Mouse (Mus musculus) kidney, adult 2 months (tissue): ENCODE results near the gene Gm17555.

Source experiments
- CTCF ChIP-seq: fragments of 200-500 bp; conservative IDR thresholded peaks from 2 replicates; pipeline ENCODE4 v1.5.1; 2011; ENCODE audit warnings: low read depth, mild to moderate bottlenecking, control low read depth, low read length, moderate library complexity, mixed read lengths; ENCODE audit not compliant: insufficient read depth, insufficient read length
- POLR2A ChIP-seq: fragments of 200-500 bp; IDR thresholded peaks from one replicate; pipeline ENCODE4 v1.6.1; 2011; ENCODE audit warnings: low read depth, low read length, control low read depth

DNA sequence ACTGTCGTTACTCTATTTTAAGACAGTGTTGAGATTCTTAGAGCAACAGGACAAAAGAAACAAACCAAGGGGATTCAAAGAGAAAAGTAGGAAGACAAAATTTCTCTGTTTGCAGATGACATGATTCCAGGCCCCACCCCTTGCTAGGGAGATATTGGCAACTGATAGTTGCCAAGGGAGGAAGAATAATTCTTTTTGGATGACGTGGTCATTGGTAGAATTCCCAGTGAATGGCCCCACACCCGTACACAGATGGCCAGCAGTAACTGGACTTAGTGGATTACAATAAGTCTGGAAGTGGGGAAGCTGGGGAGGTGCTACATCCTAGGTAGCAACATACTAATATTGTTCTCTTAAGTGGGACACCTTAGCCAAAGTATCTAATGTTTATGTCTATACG is 22.0 kb downstream of the Gm17555 start:
- TF ChIP-seq CTCF (no peak), POLR2A (no peak)
